13 mouse cellular contexts compared by ENCODE assay signal in the genomic region with DNA sequence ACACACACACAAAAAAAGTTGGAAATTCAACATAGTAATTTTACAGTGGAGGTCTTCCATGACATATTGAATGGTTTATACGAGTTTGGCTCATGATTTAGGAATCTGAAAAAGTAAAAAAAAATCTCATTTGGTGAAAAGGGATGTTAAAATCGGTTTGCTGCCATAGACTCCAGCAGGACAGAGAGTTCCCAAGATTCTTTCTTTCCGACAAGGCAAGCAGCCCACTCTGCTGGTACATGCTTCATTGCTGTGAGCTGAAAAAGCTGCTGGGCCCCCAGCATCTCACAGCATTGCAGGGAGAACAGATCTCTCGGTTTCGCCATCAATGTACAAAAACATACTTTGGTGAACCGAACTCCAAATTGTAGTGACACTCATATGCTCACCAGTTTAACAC.
DNase-seq lines count a peak whose midpoint lies in the region; ATAC-seq lines count a peak whose summit lies in the region.
"Had no signal": no experiment of that assay in that cellular context is flagged by ENCODE, and none has a peak within 500 bp of the region (broad histone marks: within the 10 kb centered on the region; RNA-seq: fewer than 3 reads in every experiment).

No protein-coding gene starts in this region.

- peaks cover 38% of the 10 kb centered on the region for H3K4me1 ChIP-seq in embryonic facial prominence, embryonic 13.5 days
- H3K4me1 ChIP-seq in forebrain, embryonic 10.5 days: peaks cover 32% of the 10 kb centered on the region
- H3K4me1 ChIP-seq in hindbrain, embryonic 12.5 days: peaks cover 20% of the 10 kb centered on the region
- H3K4me1 ChIP-seq in midbrain, embryonic 14.5 days (ENCODE audit: control insufficient read depth, insufficient read depth, low read length): peaks cover 22% of the 10 kb centered on the region
- H3K4me1 ChIP-seq: intestine, embryonic 15.5 days had no signal

- no peaks in the 10 kb centered on the region for H3K36me3 ChIP-seq in embryonic facial prominence, embryonic 13.5 days
- H3K36me3 ChIP-seq in forebrain, embryonic 10.5 days (replicated peaks): no peaks in the 10 kb centered on the region
- H3K36me3 ChIP-seq in hindbrain, embryonic 12.5 days: no peaks in the 10 kb centered on the region
- no peaks in the 10 kb centered on the region for H3K36me3 ChIP-seq in midbrain, embryonic 14.5 days (ENCODE audit: control insufficient read depth, insufficient read depth, low read length)
- H3K36me3 ChIP-seq: intestine, embryonic 15.5 days; limb, embryonic 12.5 days had no signal

- no peaks in the 10 kb centered on the region for H3K9me3 ChIP-seq in embryonic facial prominence, embryonic 13.5 days
- H3K9me3 ChIP-seq in forebrain, embryonic 10.5 days: no peaks in the 10 kb centered on the region
- no peaks in the 10 kb centered on the region for H3K9me3 ChIP-seq in hindbrain, embryonic 12.5 days (replicated peaks)
- no peaks in the 10 kb centered on the region for H3K9me3 ChIP-seq in midbrain, embryonic 14.5 days (ENCODE audit: control insufficient read depth, low read length)
- H3K9me3 ChIP-seq: intestine, embryonic 15.5 days; limb, embryonic 12.5 days had no signal

- H3K4me2 ChIP-seq in embryonic facial prominence, embryonic 13.5 days: no peak overlapping the region
- H3K4me2 ChIP-seq in hindbrain, embryonic 12.5 days (replicated peaks): no peak overlapping the region
- H3K4me2 ChIP-seq in midbrain, embryonic 14.5 days (ENCODE audit: low read length): no peak overlapping the region
- H3K4me2 ChIP-seq: intestine, embryonic 15.5 days; limb, embryonic 12.5 days had no signal

- DNase-seq in forebrain, embryonic 10.5 days (ENCODE audit: extremely low spot score, low spot score): no peak
- DNase-seq in midbrain, embryonic 14.5 days: peak; percentile 47
- DNase-seq in heart, adult 8-10 months (ENCODE audit: low spot score): no peak
- DNase-seq in thymus, postnatal 14 days: no peak
- DNase-seq: heart, adult 18-20 months had no signal

- ATAC-seq in embryonic facial prominence, embryonic 13.5 days (ENCODE audit: insufficient number of reproducible peaks, insufficient read depth, low FRiP score, low TSS enrichment, low read depth): no peak
- ATAC-seq in hindbrain, embryonic 12.5 days (ENCODE audit: low FRiP score): peak; percentile 62
- peak; percentile 48; the same call in 1 of the 2 replicates for ATAC-seq in midbrain, embryonic 14.5 days (ENCODE audit: low FRiP score, low TSS enrichment)
- ATAC-seq in megakaryocyte-erythroid progenitor cell, adult 5-6 weeks (replicated peaks; ENCODE audit: low FRiP score, low TSS enrichment, poor library complexity, severe bottlenecking): no peak
- ATAC-seq in activated CD4-positive, CD25-positive, alpha-beta regulatory T cell, adult 4 months: no peak
- ATAC-seq: CD4-positive, CD25-positive, alpha-beta regulatory T cell, adult 4 months; intestine, embryonic 15.5 days had no signal

- H3K4me3 ChIP-seq in embryonic facial prominence, embryonic 13.5 days: no peak overlapping the region
- no peak overlapping the region for H3K4me3 ChIP-seq in forebrain, embryonic 10.5 days
- no peak overlapping the region for H3K4me3 ChIP-seq in hindbrain, embryonic 12.5 days
- no peak overlapping the region for H3K4me3 ChIP-seq in midbrain, embryonic 14.5 days (replicated peaks; ENCODE audit: low read depth, low read length)
- H3K4me3 ChIP-seq: intestine, embryonic 15.5 days; limb, embryonic 12.5 days had no signal

- H3K9ac ChIP-seq in embryonic facial prominence, embryonic 13.5 days: no peak overlapping the region
- H3K9ac ChIP-seq in hindbrain, embryonic 12.5 days: no peak overlapping the region
- no peak overlapping the region for H3K9ac ChIP-seq in midbrain, embryonic 14.5 days (replicated peaks; ENCODE audit: low read length)
- H3K9ac ChIP-seq: intestine, embryonic 15.5 days; limb, embryonic 12.5 days had no signal

- WGBS in embryonic facial prominence, embryonic 13.5 days: 58% methylated on average over 6 of the region's 6 CpGs
- 87% methylated on average over 6 of the region's 6 CpGs for WGBS in forebrain, embryonic 10.5 days
- 62% methylated on average over 6 of the region's 6 CpGs for WGBS in hindbrain, embryonic 12.5 days
- WGBS in midbrain, embryonic 14.5 days: 39% methylated on average over 6 of the region's 6 CpGs

- no peaks in the 10 kb centered on the region for H3K27me3 ChIP-seq in embryonic facial prominence, embryonic 13.5 days
- H3K27me3 ChIP-seq in forebrain, embryonic 10.5 days (ENCODE audit: poor library complexity, severe bottlenecking): peaks cover 8% of the 10 kb centered on the region
- no peaks in the 10 kb centered on the region for H3K27me3 ChIP-seq in hindbrain, embryonic 12.5 days
- H3K27me3 ChIP-seq in midbrain, embryonic 14.5 days (ENCODE audit: control insufficient read depth, insufficient read depth, low read length): no peaks in the 10 kb centered on the region
- H3K27me3 ChIP-seq: intestine, embryonic 15.5 days; limb, embryonic 12.5 days had no signal

- peak overlapping the region; percentile 75 for H3K27ac ChIP-seq in embryonic facial prominence, embryonic 13.5 days
- peak overlapping the region; percentile 82; the same call in 1 of the 2 replicates for H3K27ac ChIP-seq in forebrain, embryonic 10.5 days
- peak overlapping the region; percentile 83 for H3K27ac ChIP-seq in hindbrain, embryonic 12.5 days
- peak overlapping the region; percentile 39; the same call in 1 of the 2 replicates for H3K27ac ChIP-seq in midbrain, embryonic 14.5 days (replicated peaks; ENCODE audit: low read depth, low read length)
- H3K27ac ChIP-seq: intestine, embryonic 15.5 days; kidney, postnatal 0 days; limb, embryonic 12.5 days had no signal

Comparison
In these comparisons a context has a peak if more than half of its experiments do, and no peak if none do; other contexts are left out.
1. ATAC-seq: peak in hindbrain, embryonic 12.5 days (single experiment) and midbrain, embryonic 14.5 days (single experiment); none in embryonic facial prominence, embryonic 13.5 days (single experiment), megakaryocyte-erythroid progenitor cell, adult 5-6 weeks (single experiment) and activated CD4-positive, CD25-positive, alpha-beta regulatory T cell, adult 4 months (single experiment).
2. Peak in every context shown above with its lines, with median percentiles within 50 percentile points of each other: H3K27ac ChIP-seq.